Mouse (Mus musculus): ENCODE results near the gene Pax2.

Gene Pax2

DNA sequence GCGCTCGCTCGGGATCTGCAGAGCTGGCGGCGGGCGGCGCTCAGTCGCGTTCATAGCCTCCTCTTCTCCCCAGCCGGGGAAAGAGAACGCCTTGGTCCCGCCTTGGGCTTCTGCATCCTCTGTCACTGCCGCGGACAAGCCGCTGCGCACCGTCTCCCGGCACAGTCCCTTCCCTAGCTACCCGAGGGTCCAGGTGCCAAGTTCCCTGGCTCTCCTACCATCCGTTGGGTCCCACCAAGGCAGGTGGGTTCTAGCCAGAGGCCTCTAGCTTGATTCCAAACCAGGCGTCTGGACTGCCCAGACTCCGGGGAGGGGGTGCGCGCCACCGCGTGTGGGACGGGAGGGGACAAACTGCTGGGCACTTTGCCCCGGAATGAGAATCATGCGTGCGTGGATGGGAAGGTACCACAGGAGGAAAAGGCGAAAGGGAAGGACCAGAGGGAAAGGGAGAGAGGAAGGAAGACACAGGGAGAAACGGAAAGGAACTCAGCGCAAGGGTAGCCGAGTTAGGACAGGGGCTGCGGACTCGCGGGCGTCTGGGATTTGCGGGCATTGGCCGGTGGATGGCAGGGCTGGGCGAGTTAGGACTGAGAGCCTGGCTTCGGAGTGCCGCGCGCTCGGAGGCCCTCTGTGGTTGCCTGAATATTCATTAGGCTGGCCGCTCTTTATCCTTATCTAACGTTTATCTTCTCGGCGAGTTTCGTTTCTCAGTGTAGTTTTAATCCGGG is at the start of gene Pax2:
Gene Pax2 (plus strand): TSS at position 353 of the 728 bp plus-strand sequence.
- peak in 1 of 2 experiments; percentile 78 for DNase-seq

DNA sequence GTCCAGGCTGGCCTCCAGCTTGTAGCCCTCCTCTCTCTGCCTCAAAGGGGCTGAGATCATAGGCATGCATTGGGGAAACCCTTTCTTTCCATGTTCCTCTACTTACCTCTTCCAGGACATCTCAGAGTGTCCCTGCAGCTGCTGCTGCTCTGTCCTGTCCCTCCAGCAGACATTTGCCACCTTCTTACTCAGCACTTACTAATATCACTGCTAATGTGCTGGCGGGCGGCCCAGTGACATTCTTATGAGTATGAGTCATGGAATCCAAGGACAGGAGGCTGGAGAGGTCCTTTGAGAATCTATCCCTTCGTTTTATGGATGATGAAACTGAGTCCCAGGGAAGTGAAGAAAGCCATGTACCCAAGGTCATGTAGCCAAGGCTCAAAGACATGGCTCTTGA is 47.0 kb upstream of the Pax2 start:
- DNase-seq: peak; percentile 25 to 46

DNA sequence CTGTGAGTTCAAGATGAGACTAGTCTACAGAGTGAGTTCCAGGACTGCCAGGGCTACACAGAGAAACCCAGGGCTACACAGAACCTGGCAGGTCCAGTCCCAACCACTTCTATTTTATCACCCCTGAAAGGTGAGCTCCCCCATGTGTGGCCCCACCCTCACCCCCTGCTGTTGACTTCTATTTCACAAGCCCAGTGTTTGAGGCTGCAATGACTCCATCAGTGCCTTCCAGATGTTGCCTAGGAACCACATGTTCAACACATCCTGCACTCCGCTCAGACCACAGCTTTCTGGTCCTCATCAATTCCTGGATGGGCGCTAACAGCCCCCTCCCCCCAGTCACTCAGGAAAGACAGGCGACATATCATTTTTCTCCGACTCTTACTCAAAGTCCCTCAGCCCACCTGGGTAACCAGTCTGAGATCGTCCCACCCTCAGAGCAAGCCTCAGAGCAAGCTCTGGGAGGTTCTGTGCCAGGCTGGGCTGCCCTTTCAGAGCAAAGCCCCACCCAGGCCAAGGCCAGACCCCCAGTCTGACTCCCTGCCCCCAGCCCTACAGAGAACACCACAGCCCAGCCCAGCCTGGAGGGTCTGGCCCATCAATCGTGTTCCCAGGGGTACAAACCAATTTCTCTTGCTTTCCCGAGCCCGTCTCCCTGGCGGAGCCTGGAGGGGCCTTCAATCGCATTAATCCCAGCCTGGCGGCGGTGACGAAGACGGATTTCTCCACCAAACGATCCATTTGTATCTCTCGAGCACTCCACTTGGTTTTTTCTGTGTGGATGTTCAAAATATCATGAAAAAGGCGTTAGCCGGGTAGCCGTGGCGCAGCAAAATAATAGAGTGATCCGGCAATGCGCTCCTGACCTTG is 38.9 kb upstream of the Pax2 start:
- no peak for DNase-seq

DNA sequence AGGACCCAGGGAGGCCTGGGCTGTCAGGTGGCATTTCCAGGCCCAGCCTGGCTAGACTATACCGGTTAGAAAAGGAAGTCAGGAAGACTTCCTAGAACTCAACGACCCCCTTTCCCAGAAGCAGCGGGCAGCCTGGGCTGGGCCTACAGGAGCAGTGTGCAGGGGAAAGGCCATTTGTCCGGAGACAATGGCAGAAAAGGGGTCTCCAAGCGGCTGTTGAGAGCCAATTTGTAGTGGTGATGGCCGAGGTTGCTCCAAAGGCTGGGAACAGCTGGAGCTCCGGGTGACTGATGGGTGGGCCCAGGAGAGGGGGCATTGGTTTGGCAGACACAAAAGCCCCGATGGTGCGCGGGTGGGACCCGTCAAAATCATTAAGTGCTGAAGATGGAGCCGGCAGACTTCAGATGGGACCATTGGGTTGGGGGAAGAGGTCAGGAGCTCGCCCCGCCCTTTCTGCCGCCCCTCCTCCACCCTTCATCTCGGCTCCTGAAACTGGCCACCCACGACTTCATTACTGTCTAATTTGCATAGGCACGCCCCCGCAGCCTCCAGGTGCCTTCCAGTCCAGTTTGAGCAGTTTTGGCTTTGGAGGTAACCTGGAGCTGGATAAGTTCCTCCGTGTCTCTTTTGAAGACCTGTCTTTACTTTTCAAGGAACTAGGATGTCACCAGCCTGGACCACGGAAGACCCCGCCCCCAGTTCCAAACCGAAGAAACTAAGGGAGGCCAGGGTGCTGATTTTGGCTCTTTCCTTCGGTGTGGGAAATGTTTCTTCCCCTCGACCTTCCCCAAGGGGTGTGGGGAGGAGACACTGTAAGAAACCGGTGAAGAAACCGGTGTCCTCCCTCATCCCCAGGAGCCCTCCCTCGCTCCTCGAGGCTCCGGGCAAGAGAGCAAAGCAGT is 36.3 kb upstream of the Pax2 start:
- DNase-seq: peak in 1 of 2 experiments; percentile 52

DNA sequence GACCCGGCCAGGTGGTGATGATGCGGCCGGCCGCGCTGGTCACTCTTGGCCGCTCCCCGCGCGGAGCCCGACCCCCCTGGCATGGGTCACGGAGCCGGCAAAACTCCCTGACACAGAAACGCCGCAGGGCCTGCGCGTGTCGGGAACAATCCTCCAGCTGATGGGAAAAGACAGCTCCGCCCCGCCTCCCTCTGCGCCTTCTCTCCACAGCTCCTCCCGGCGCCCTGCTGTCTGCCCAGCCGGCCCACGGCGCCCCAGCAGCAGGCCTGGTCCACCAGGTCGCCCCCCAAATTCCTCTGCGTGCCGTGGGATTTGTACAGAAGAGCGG is 35.7 kb upstream of the Pax2 start:
- DNase-seq: peak; percentile 54 to 74

DNA sequence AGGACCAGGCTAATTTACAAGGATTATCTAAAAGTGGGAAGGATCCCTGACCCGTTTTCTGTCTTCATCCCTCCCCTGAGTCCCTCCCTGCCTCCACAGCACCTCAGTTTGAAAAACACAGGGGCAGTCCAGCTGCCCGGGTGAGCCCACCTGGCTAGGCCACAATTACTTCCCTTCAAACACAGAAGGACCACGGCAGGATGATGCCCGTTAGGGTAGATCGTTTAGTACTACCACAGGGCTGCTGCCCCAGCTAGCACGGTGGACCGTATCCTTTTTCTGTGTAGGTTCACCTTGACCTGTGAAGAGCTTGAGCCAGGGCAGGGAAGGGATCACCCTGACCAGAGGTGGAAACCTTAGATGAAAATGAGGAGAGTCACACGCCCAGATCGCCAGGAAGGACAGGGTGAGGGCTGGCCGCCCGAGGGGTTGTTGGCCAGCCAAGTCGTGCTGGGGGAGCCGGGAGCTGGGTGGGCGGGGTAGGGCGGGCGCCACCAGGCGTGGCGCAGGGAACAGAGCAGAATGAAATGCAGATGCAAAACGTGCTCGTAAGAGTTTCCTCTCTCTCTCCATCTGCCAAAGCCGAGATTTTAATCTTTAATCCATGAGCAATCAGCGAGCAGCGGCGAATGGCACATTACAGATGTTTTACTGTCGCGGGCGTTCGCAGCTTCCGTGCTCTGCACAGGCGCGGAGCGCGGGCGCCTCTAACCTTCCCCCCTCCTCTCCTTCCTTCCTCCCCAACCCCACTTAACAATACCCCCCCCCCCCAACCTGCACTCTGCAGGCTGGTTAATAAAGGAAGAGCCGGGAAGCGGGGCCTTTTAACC is 32.0 kb upstream of the Pax2 start:
- peak in 1 of 2 experiments; percentile 54 for DNase-seq

DNA sequence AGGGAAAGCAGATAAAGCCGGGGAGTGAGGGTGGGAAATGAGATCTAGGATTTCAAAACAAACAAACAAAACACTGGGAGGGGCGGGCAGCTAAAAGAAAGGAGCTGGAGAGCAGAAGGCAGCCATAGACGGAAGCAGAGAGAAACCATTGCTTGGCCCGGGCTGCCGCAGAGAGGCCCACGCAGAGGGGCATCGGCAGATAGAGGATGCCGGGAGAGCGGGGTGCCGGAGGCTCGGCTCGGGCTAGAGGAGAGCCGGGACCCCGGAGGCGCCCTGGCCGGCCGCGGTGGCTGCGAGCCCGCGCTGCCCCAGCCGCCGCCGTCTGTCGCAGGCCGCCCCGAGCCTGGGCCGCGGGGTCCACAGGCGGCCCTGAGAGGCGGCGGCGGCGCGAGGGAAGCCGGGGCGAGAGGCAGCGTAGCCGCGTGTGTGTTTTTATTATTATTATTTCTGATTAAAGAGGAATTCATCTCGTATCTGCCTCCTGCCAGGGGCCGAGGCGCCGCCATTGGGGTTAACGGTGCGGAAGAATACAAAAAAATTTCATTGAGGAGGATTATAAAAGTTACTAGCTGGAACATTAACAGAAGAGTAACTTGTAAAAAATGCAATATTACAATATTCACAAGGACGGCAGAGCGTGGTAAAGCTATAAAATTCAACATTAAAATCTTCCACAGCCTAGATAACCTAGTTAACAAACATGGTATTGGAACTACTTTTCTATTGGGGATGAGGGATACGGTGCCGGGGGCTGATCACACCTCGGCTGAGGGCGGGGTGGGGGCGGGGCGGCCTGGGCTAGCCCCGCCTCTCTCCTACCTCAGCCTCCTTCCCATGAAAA is 29.7 kb upstream of the Pax2 start:
- DNase-seq: peak in 1 of 2 experiments; percentile 61

DNA sequence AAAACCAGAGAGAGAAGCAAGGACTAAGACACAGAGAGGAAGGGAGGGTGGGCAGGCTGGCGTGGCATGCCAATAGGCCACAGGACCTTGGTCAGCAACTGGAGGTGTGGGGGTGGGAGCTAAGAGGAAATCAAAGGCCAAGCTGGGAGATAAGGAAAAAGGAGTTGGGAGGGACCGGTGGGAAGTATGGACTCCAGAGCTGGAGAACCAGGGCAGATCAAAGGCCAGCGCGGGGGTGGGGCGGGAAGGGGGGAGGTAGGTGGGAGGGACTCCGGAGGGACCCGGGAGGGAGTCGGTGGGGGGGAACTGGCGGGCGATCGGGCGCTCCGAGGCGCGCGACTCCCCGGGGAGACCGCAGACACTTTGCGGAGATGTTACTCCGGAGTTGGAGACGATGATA is 21.7 kb upstream of the Pax2 start:
- no peak for DNase-seq

DNA sequence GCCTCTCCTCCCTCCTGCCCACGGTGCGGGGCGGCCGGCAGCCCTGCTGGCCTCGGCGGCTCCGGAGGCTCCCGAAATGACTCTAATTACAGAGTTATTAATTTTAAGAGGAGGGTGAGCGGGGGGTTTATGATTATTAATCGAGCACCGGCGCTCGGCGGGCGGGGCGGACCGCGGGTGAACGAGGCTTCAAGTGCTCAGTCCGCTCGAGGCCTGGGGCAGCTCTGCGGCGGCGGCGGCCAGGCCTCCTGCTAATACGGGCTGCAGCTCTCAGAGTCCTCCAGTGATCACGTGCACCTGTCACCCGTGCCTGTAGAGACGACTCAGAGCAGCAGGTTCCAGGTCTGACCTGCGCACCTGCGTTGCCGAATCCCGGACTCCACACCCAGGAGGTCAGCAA is 21.2 kb upstream of the Pax2 start:
- peak in 1 of 2 experiments; percentile 70 for DNase-seq

DNA sequence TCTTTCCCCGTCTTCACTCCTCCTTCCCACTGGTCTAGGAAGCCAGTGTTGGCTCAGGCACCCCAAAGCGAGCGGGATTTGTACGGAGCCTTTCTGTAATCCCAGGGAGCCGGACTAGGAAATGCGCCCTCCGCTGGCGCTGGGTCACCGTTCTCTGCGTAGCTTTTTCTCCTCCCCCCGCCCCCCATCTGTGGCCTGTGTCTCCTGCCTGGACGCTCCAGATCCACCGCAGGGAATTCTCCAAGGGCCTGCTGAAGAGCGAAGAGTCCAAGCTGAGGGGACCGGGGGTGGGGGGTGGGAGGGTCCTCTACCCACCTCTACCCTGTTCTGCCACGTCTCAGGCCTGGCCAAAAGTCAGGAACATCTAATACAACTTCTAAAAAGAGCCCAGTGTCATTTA is 15.5 kb upstream of the Pax2 start:
- DNase-seq: peak; percentile 81 to 89

DNA sequence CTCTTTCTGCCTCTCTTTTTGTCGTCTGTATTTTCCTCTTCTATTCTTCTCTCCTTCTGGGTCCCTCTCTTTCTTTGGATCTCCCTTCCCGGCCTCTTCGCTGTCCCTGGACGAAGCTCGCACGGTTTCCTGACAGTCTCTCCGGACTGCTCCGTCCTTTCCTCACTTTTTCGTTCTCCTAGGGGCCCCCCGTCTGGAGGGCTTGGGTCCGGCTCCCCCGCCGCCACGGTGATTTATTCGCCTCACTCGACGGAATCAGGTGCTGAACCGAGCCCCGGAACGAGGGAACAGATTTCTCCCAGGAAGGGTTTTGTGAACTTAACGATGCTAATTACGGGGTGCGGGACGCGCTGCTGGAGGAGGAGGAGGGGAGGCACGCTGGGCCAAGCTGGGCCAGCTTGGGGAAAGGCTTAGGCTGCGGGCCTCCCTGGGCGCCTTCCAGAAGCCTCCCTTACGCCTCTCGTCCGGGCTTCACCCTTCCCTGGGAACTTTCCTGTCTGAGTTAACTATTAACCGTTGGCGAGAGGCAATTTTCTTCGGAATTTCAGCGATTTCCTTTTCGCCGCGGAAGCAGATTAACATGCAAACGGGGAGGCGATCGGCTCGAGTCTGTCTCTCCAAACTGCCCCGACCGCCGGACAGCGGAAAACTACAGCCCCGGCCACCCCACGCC is 14.6 kb upstream of the Pax2 start:
- DNase-seq: peak; percentile 87 to 92

DNA sequence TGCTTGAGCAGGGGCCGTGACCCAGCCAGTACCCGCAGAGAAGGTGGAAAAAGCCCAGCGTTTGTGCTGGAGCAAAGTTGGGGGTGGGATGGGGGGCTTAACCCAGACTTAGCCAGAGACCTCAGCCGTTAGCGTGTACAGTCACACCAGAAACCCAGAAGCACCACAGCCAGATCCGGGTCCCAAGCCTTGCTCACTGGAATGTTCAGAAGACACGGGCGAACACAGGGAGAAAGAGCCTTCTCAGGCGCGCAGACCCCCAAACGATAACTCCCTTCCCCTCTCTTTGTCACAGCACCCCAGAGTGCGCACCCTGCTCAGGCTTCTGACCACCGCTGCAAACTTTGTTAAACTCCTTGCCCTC is 14.1 kb upstream of the Pax2 start:
- no peak for DNase-seq

DNA sequence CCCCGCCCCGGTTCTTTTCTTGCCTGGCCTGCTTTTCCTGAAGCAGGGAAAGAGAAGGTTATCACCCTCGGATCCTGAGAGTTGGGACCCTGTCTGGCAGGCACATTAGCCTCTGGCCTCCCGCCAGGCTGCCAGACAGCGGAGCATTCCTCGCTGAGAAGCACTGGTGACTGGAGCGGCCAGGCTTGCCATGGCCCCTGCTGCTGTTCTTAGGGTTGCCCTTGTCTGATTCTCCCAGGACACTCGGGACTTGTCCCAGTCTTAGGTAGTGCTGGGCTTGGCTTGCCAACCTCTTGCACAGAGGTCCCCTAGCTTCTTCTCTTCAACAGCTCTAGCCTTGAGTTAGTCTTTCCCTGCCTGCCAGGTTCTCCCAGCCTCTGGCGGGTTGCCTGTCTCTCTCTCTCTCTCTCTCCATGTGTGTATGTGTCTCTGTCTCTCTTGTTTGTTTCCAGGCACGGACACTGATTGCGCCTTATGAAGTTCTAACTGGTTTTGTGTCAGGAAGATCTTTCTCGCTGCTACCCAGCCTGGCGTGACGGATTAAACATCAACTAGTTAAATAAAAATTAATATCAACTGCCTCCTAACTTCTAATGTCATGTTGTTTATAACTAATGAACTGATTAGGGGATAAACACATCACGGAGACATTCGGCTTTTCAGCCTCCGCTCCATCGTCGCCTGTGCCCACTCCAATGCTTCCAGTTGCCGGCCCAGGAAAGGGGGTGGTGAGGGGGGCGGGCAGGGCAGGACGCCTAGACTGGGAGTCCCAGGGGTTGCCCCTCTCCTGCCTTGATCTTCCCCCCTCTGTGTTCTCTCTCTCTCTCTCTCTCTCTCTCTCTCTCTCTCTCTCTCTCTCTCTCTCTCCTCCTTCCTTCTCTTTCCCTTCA is 13.5 kb upstream of the Pax2 start:
- DNase-seq: peak; percentile 82 to 84

DNA sequence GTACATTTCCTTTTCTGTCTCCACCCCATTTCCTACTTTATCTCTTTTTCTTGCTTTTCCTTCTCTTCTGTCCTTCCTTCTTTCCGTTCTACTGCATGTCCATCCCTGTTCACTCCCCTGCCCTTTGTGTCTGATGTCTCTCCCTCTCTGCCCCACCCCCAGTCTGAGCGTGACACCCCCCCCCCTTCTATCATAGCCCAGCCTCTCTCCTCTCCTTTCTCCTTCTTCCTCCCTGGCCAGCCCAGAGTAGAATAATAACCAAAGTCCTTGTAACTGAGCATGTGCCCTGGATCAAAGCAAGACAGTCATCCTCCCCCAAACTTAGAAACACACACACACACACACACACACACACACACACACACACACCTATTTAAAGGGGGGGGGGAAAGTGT is 12.8 kb upstream of the Pax2 start:
- DNase-seq: peak in 1 of 2 experiments; percentile 52

DNA sequence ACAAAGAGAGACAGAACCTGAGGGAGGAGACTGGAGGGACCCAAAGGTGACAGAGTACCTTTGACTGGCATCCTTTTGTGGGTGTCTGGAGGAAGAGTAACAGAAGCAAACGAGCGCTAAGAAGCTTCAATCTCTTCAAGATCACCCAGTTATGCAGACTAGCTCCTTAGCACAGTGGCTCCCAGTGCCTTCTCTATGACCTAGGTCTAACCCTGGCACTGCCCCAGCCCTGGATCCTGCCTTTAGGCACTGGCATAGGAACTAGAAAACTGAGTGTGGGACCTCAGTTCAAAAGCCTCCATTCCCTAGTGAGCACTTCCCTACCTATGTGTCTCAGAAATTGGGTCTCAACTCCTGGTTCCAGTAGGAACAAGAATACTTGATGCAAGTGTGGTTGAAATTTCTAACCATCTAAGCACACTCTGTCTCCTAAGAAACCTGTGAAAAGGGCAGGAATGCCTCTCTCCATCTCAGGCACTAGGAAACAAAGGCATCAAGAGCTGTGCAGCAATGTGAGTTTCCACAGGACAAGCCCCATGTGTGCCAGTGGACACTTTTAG is 11.8 kb upstream of the Pax2 start:
- DNase-seq: peak in 1 of 2 experiments; percentile 59

DNA sequence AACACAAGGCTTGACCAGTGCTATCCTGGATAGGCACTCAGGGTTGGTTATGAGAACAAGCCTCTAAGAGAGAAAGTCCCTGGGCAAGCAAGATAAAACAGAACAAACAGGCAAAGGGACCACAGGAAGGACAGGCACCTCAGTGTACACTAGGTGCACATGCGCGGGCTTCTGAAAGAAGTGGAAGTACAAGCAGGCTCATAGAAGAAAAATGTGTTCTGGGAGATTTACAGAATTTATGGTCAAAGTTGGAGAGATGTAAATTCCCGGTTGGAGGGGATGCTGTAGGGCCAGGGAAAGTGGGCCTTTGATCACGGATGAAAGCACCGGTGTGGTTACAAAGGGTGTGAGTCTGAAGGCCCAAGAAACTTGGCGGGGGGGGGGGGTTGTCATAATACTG is 10.1 kb upstream of the Pax2 start:
- DNase-seq: no peak

DNA sequence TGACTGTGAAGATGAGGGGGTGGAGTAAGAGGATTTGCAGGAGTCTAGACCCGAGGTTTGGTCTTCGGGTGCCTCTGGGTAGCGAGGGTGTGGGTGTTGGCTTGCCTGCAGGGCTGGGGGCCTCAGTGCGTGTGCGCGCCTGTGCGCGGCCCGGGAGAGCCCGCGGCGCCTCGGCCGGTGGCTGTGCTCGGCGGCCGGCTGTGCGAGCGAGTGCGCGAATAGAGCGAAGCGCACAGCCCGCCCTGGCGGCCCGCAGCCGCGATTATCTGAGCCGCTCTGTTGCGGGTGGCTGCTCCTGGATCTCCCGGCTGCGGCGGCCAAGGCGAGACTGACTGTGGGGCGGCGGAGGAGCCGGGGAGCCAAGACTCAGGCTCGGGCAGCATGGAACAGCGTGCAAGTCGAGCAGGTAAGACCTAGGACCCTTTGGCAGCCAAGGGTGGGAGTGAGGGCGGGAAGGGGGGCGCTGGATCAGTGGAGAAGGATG is 9.3 kb upstream of the Pax2 start:
- peak in 1 of 2 experiments; percentile 78 for DNase-seq

DNA sequence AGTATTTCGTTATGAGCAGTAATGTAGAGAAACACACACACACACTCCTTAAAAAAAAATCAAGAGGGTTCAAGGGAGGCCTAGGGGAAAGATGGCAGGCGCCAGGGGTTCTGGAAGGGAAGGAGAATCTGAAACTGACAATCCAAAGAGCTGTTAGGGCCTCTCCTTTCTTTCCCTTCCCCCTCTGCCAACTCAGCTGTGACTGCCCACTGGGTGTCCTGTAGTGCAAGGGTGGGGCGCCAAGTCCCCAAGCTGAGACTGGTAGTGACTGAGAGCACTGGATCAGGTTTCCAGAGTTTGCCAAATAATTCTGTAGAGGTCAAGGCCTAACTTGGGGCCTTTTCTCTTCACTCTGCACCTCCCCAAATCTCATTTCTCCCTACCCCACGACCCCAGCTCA is 8.4 kb upstream of the Pax2 start:
- peak; percentile 69 to 79 for DNase-seq

DNA sequence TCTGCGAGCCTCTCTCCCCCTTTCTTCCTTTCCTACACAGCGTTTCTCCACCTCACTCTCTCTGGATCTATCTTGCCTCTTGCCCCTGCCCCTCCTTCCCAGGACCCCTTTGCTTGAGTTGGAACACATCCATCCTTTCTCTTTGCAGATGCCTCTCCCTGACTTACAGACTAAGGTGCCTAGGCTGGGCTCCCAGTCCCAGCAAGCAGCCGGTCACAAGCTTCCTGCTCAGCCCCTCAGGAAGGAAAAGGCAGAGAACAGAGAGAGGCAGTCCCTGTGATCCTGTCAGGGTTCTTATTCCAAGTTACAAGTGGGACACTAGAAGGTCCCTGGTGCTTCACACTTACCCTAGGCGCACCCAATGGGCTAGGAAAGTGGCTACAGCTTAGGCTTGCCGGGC is 7.6 kb upstream of the Pax2 start:
- peak in 1 of 2 experiments; percentile 39 for DNase-seq
